Mouse (Mus musculus) CH12.LX (cell line): ENCODE measurements at regions not wholly inside any gene's neighbourhood (a gene's known extent, or its start where the extent isn't known, plus 50 kb on each side); places are given as distances from the start of the nearest gene placed in this dataset.

Source experiments
- CHD1 ChIP-seq: IDR thresholded peaks from 2 replicates; pipeline ENCODE4 v1.6.1; 2012; ENCODE audit warnings: low read depth, low read length, improper control_type of control experiment, inconsistent platforms
- CTCF ChIP-seq, 2 experiments: IDR thresholded peaks in 1 of 2; conservative IDR thresholded peaks in 1 of 2; 2 replicates each; pipeline ENCODE4 v1.5.1; 2011 to 2012; ENCODE audit warnings: low read depth in 2 of 2, low read length in 2 of 2, improper control_type of control experiment in 1 of 2, inconsistent platforms in 1 of 2, mild to moderate bottlenecking in 1 of 2, moderate library complexity in 1 of 2
- ELF1 ChIP-seq: IDR thresholded peaks from 2 replicates; pipeline ENCODE4 v1.6.1; 2014; ENCODE audit warnings: low read depth, mild to moderate bottlenecking, inconsistent platforms, low read length, improper control_type of control experiment
- EP300 ChIP-seq: IDR thresholded peaks from 2 replicates; pipeline ENCODE4 v1.6.1; 2011; ENCODE audit warnings: low read length, improper control_type of control experiment
- ZC3H11A ChIP-seq: IDR thresholded peaks from 2 replicates; pipeline ENCODE4 v1.6.1; 2012; ENCODE audit warnings: low read depth, mild to moderate bottlenecking, inconsistent platforms, low read length, improper control_type of control experiment
- ZMIZ1 ChIP-seq: IDR thresholded peaks from 2 replicates; pipeline ENCODE4 v1.6.1; 2012; ENCODE audit warnings: low read depth, mild to moderate bottlenecking, inconsistent platforms, low read length, improper control_type of control experiment

DNA sequence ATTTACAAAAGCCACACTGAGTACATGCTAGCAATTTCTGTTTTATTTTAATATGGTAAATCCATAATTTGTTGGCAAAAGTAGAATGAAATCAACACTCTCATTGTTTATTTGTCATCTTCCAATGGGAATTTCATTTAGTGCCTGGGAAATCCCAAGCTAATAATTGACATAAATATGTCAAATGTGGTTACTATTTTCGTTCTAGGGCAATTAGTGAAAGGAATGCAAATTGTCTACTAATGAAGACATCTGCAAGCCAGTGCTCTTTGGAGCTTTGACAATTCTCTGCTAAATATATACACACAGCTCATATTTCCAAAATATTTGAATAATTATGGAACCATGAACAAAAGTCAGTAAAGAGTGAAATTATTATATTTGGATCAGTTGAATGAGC is 134.8 kb upstream of the 4933436I01Rik start:
- TF ChIP-seq CTCF (conservative IDR thresholded peaks at IDR 0.05 in 1 of 2, IDR thresholded peaks at IDR 0.05 in 1 of 2; ENCODE audit: low read depth in 2 of 2, low read length in 2 of 2): no peak
- TF ChIP-seq CHD1: no peak
- TF ChIP-seq ELF1: no peak
- TF ChIP-seq ZMIZ1: no peak
- TF ChIP-seq EP300: no peak
- TF ChIP-seq ZC3H11A: no peak
